Mouse (Mus musculus) embryo, embryonic 11.5 days (tissue): ENCODE data around the gene Nckap1l.

Source experiments
- DNase-seq: peaks from one replicate; pipeline ENCODE4 v3.0.0-alpha.2; 2012; ENCODE audit warnings: low read depth, low spot score

The Nckap1l gene

GRCm38 (mm10) chr15:103537822-103538213, 84.2 kb downstream of the Nckap1l start, which contains the start of gene Ppp1r1a:
Gene Ppp1r1a, minus strand, starts transcription at chr15:103538003.
- no peak for DNase-seq

DNA sequence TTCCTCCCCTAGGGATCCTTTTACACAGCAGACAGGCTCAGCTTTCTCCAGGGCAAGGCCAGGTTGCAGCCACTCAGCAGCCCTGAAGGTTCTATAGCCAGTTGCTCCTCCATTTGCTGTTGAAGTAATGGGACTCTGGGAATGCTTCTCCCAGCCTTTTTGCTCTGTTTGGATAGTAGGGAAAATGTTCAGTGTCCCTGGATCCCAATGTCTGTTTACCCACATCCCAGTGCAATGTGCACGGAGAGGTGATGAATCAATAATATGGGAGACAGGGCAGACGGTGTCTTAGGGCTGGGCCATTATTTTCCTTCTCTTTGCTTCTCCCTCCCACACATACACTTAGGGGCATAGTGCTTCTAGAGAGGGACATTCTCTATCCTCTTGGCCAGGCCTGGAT, 85.7 kb downstream of the Nckap1l start:
- DNase-seq: no peak

GRCm38 (mm10) chr15:103540646-103541045, 87.1 kb downstream of the Nckap1l start:
- no peak for DNase-seq

- no peak for DNase-seq
Measured at GRCm38 (mm10) chr15:103542526-103542925, 88.9 kb downstream of the Nckap1l start.

DNA sequence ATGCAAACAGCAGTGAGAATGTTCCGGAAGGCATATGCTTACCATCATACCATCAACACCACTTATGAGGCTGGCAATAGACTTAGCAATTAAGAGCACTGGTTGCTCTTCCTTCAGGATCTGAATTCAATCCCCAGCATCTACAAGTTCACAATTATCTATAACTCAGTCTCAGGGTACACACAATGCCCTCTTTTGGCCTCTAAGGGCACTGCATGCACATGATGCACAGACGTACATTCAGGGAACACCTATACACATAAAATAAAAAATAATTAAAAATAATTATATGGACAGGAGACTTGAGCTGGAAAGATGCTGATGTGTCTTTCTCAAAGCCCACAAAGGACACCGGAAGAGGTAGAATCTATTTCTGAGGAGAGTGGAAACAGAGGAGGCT, 94.4 kb downstream of the Nckap1l start:
- DNase-seq: no peak
